Mouse (Mus musculus): ENCODE data around the gene Gm47841. TPM values are rescaled to one million over a fixed set of nuclear protein-coding genes. Genes with fewer than 3 reads are reported as not detected.

Gene Gm47841
- polyA plus RNA-seq (2015; fragmentation: Nextera tagmentation; extraction: Ambion mirVana) = not detected in 2 replicates

DNA sequence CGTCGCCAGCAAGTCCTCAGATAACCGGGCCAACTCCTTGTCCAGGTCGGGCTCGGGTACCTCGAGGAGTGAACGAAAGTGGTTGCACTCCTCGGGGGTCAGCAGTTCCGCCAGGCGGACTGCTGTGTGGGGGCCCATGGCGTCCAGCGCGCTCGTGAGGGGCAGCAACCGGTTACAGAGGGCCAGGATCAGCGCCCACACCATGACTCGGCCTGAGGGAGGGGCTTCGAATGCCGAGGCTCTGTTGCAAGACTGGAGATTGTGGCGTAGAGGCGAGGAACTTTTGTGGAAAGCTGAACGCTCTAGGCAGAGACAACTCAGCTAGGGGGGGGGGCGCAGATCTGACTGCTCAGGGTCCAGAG lies at the start of gene Gm47841:
Gene Gm47841 (minus strand): TSS at position 204 of the 362 bp plus-strand sequence.
- Histone ChIP-seq H3K27ac (no peak within 1 kb of the TSS), H3K27me3 (peaks cover 88% of the 10 kb centered on the region), H3K4me2 (peak within 1 kb of the TSS; percentile 100), H3K9ac (peak within 1 kb of the TSS; percentile 74), H3K36me3 (no peaks in the 10 kb centered on the region), H3K4me3 (peak within 1 kb of the TSS; percentile 60), H3K9me3 (no peaks in the 10 kb centered on the region), H3K4me1 (peaks cover 21% of the 10 kb centered on the region)
- ATAC-seq (ENCODE audit: insufficient number of reproducible peaks, insufficient read depth, low FRiP score, low TSS enrichment, low read depth) = no peak
- WGBS = under 1% methylated on average over 23 of the region's 23 CpGs

GRCm38 (mm10) chr15:101095392-101095791 lies 48.2 kb upstream of the Gm47841 start:
- 35% methylated on average over 3 of the region's 3 CpGs for WGBS
- no peak for ATAC-seq (ENCODE audit: insufficient number of reproducible peaks, insufficient read depth, low FRiP score, low TSS enrichment, low read depth)
- Histone ChIP-seq H3K27ac (no peak overlapping the region), H3K4me2 (no peak overlapping the region), H3K9ac (no peak overlapping the region), H3K27me3 (no peaks in the 10 kb centered on the region), H3K4me1 (peaks cover 45% of the 10 kb centered on the region), H3K9me3 (no peaks in the 10 kb centered on the region), H3K4me3 (no peak overlapping the region), H3K36me3 (no peaks in the 10 kb centered on the region)

DNA sequence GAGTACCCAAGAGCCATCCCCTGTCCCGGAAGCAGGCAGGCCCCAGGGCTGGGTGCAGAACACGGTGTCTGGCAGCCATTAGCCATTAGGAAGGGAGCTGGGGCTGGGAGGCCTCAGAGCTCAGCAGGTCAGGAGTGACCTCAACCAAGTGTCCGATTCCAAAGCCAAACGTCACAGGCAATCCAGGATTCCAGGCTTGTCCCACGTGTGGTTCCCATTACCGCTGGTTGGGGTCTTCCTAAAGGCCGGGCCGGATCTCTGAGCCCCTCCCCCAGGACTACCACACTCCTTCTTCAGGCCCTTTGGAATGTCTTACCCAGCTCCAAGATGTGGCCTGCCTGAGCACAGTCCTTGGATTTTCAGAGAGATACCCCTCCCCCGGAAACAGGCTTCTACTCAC lies 47.8 kb upstream of the Gm47841 start:
- Histone ChIP-seq H3K4me2 (no peak overlapping the region), H3K4me3 (no peak overlapping the region), H3K9ac (no peak overlapping the region), H3K36me3 (no peaks in the 10 kb centered on the region), H3K9me3 (no peaks in the 10 kb centered on the region), H3K4me1 (peaks cover 45% of the 10 kb centered on the region), H3K27me3 (no peaks in the 10 kb centered on the region), H3K27ac (0 out of 2 replicates have a peak overlapping the region, but pooled peaks have one; percentile 11)
- WGBS = 24% methylated on average over 9 of the region's 9 CpGs
- no peak for ATAC-seq (ENCODE audit: insufficient number of reproducible peaks, insufficient read depth, low FRiP score, low TSS enrichment, low read depth)

DNA sequence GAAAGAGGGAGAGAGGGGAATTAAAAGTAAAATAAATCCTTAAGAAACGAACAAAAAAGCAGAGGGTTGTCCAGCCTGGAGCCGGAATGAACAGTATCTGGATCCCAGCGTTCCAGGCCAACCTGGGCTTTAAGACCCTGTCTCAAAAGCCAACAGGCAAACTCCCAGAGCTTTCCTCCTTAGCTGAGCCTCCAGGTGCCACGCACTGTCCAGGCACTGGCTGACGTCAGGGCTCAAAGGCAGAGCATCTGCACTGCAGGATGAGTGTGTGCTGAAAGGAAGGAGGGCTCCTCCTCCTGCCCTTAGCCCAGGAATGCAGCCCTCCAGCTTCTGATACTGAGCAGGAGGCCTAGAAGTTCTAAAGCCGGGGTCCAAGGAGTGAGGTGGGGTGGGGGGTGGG lies 46.8 kb upstream of the Gm47841 start:
- H3K9me3 ChIP-seq = no peaks in the 10 kb centered on the region
- H3K27ac ChIP-seq = no peak overlapping the region
- H3K4me2 ChIP-seq = no peak overlapping the region
- H3K36me3 ChIP-seq = no peaks in the 10 kb centered on the region
- no peak overlapping the region for H3K4me3 ChIP-seq
- H3K4me1 ChIP-seq = peaks cover 44% of the 10 kb centered on the region
- 36% methylated on average over 6 of the region's 6 CpGs for WGBS
- no peak overlapping the region for H3K9ac ChIP-seq
- no peak for ATAC-seq (ENCODE audit: insufficient number of reproducible peaks, insufficient read depth, low FRiP score, low TSS enrichment, low read depth)
- H3K27me3 ChIP-seq = no peaks in the 10 kb centered on the region

DNA sequence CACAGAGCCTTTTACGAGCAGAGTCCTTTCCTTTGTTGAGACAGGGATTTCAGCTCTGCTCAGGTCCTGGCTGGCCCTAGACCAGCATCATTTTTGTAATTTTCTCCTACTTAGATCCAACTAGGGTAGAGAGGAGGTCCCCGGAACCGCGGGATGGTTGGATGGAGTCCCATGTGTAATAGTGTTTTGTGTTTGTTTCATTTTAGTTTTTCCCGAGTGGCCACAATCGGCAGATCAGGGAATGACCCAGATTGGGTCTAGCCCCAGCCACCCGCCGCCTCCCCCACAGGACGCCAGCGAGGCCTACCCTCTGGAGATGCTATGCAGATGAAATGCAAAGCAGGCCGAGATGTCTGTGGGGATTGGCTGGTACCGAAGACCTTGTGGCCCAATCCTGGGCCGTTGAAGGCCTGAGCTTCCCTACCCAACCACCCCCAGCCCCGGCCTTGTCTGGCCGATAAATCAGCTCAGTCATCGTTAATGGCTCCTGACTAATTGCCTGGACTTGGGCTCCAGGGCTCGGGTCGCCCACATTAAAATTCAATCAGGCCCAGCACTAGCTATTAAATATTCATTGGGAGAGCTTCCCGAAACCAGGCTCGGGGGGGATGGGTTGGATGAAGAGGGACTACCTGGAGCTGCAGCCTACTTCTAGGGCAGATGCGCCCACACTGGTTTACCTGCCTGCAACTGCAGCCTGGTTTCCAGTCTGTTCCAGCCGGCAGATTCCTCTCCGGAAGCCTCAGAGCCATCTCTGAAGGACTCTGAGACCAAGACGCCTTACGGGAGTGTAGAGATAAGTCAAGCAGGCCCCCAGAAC lies 45.8 kb upstream of the Gm47841 start:
- Histone ChIP-seq H3K9ac (0 out of 2 replicates have a peak overlapping the region, but pooled peaks have one; percentile 46), H3K9me3 (no peaks in the 10 kb centered on the region), H3K27ac (peak overlapping the region; percentile 64), H3K36me3 (no peaks in the 10 kb centered on the region), H3K4me2 (peak overlapping the region; percentile 30), H3K27me3 (no peaks in the 10 kb centered on the region), H3K4me3 (no peak overlapping the region), H3K4me1 (peaks cover 35% of the 10 kb centered on the region)
- peak; percentile 20; the same call in 1 of the 2 replicates for ATAC-seq (ENCODE audit: insufficient number of reproducible peaks, insufficient read depth, low FRiP score, low TSS enrichment, low read depth)
- WGBS = 16% methylated on average over 25 of the region's 25 CpGs

GRCm38 (mm10) chr15:101092121-101092828 lies 45.1 kb upstream of the Gm47841 start:
- H3K27me3 ChIP-seq = no peaks in the 10 kb centered on the region
- ATAC-seq (ENCODE audit: insufficient number of reproducible peaks, insufficient read depth, low FRiP score, low TSS enrichment, low read depth) = no peak
- 38% methylated on average over 14 of the region's 14 CpGs for WGBS
- 0 out of 2 replicates have a peak overlapping the region, but pooled peaks have one; percentile 46 for H3K9ac ChIP-seq
- H3K36me3 ChIP-seq = no peaks in the 10 kb centered on the region
- peak overlapping the region; percentile 64 for H3K27ac ChIP-seq
- H3K4me2 ChIP-seq = peak overlapping the region; percentile 30; the same call in 1 of the 2 replicates
- no peaks in the 10 kb centered on the region for H3K9me3 ChIP-seq
- H3K4me1 ChIP-seq = peaks cover 30% of the 10 kb centered on the region
- no peak overlapping the region for H3K4me3 ChIP-seq

DNA sequence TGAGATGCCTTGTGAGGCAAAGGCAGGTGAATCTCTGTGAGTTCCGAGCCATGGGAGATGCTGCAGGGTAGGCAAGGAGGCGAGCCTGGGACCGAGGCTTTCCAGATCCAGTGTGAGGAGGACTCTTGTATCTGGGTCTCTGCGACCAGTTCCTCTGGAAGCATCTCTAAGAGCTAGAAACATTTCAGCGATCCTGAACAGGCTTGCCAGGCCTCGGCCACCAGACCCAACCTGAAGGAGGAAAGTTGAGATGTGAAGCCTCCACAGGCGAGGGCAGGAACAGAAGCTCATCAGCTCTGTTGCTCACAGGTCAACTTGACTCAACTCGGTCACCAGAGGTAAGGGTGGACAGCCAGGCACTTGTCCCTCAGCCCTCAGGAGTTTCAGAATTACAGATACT lies 44.4 kb upstream of the Gm47841 start:
- H3K4me3 ChIP-seq = no peak overlapping the region
- no peaks in the 10 kb centered on the region for H3K27me3 ChIP-seq
- no peak overlapping the region for H3K9ac ChIP-seq
- no peaks in the 10 kb centered on the region for H3K9me3 ChIP-seq
- no peak overlapping the region for H3K4me2 ChIP-seq
- H3K36me3 ChIP-seq = no peaks in the 10 kb centered on the region
- H3K27ac ChIP-seq = no peak overlapping the region
- no peak for ATAC-seq (ENCODE audit: insufficient number of reproducible peaks, insufficient read depth, low FRiP score, low TSS enrichment, low read depth)
- 95% methylated on average over 8 of the region's 8 CpGs for WGBS
- H3K4me1 ChIP-seq = peaks cover 34% of the 10 kb centered on the region

DNA sequence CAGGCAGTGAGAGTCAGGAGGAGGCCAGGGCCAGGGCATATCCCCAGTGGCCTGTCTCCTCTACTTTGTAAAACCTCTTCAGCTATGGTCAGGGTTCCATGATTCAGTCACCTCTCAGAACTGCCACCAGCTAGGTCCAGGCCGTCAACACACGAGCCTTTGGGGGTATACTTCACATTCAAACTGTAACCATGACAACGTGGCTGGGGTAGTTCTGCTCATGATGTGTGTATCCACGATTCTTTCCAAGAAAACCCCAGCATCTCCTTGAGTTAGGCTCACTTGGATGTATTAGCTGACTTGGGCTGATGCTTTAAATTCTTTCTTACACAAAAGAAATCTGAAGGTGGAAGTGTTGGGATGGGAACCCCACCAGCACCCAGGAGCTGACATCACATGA lies 41.1 kb upstream of the Gm47841 start:
- no peak overlapping the region for H3K4me3 ChIP-seq
- H3K4me2 ChIP-seq = no peak overlapping the region
- H3K36me3 ChIP-seq = no peaks in the 10 kb centered on the region
- H3K9ac ChIP-seq = no peak overlapping the region
- H3K4me1 ChIP-seq = peaks cover 19% of the 10 kb centered on the region
- 66% methylated on average over 4 of the region's 4 CpGs for WGBS
- no peaks in the 10 kb centered on the region for H3K9me3 ChIP-seq
- no peak overlapping the region for H3K27ac ChIP-seq
- no peaks in the 10 kb centered on the region for H3K27me3 ChIP-seq
- ATAC-seq (ENCODE audit: insufficient number of reproducible peaks, insufficient read depth, low FRiP score, low TSS enrichment, low read depth) = no peak

DNA sequence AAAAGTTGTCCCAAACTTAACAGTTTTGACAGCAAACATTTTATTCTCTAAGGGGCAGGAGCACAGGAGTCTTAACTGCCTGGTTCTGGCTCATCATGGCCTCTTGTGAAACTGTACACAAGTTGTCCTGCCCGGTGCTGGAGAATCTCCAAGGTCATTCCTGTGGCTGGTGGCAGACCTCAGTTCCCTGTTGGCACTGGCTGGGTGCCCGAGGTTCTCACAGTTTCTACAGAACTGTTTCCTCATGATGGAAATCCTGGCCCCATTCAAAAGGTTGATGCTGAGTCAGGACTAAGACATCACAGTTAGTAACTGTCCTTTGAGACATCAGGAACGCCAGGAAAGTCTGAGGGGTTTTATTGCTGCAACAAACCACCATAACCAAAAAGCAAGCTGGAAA lies 39.8 kb upstream of the Gm47841 start:
- Histone ChIP-seq H3K27me3 (no peaks in the 10 kb centered on the region), H3K27ac (peak overlapping the region; percentile 75), H3K4me3 (no peak overlapping the region), H3K36me3 (no peaks in the 10 kb centered on the region), H3K9ac (no peak overlapping the region; the same call in 1 of the 2 replicates), H3K4me2 (no peak overlapping the region), H3K4me1 (peaks cover 16% of the 10 kb centered on the region), H3K9me3 (no peaks in the 10 kb centered on the region)
- WGBS = 59% methylated on average over 3 of the region's 3 CpGs
- ATAC-seq (ENCODE audit: insufficient number of reproducible peaks, insufficient read depth, low FRiP score, low TSS enrichment, low read depth) = no peak

- H3K4me1 ChIP-seq = peaks cover 21% of the 10 kb centered on the region
- H3K4me2 ChIP-seq = no peak overlapping the region
- no peaks in the 10 kb centered on the region for H3K27me3 ChIP-seq
- no peak for ATAC-seq (ENCODE audit: insufficient number of reproducible peaks, insufficient read depth, low FRiP score, low TSS enrichment, low read depth)
- WGBS = 68% methylated on average over 9 of the region's 9 CpGs
- no peaks in the 10 kb centered on the region for H3K9me3 ChIP-seq
- H3K36me3 ChIP-seq = no peaks in the 10 kb centered on the region
- peak overlapping the region; percentile 75 for H3K27ac ChIP-seq
- no peak overlapping the region; the same call in 1 of the 2 replicates for H3K9ac ChIP-seq
- no peak overlapping the region for H3K4me3 ChIP-seq
These were observed 39.3 kb upstream of the Gm47841 start for GRCm38 (mm10) chr15:101086451-101086850.

DNA sequence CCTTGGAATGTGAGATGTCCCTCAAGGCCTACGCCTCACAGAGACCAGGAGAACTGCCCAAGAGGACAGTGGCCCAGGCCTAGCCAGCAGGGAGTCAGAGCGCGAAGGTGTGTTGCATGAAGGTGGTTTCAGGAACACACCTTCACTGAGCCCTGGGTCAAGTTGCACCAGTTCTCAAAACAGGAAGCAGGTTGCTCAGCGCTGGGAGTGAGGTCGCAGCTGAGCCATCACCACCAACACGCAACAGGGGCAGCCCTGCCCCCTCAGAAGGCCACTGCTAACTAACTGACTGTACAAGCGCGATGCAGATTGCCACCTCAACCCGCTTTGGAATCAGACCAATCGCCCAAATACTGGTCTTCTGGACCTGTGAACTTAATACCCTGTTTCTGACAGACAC lies 37.3 kb upstream of the Gm47841 start:
- no peak overlapping the region for H3K4me3 ChIP-seq
- 71% methylated on average over 10 of the region's 10 CpGs for WGBS
- ATAC-seq (ENCODE audit: insufficient number of reproducible peaks, insufficient read depth, low FRiP score, low TSS enrichment, low read depth) = no peak
- H3K27me3 ChIP-seq = no peaks in the 10 kb centered on the region
- H3K27ac ChIP-seq = no peak overlapping the region
- 0 out of 2 replicates have a peak overlapping the region, but pooled peaks have one; percentile 11 for H3K9ac ChIP-seq
- no peak overlapping the region for H3K4me2 ChIP-seq
- peaks cover 34% of the 10 kb centered on the region for H3K4me1 ChIP-seq
- H3K36me3 ChIP-seq = no peaks in the 10 kb centered on the region
- no peaks in the 10 kb centered on the region for H3K9me3 ChIP-seq
